Mouse (Mus musculus): ENCODE results near the gene Cenpa.

DNA sequence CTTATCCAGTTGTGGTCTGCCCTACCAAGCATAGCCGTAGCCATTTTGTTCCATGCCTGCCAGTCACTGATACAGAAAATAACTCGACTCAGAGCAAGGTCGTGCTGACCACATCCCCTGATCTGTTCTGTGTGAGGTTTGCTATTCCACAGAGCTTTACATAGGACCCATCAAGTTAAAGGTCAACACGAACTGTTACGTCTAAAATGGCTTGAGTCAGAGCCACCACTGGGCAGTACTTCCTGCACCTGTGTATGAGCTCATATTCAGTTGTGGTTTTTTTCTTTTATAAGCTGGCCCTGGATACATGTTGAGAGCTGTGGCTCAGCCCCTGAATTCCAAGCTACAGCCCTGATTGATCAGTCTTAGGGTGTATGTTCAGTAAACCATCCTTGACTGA, 13.0 kb downstream of the Cenpa start:
- TF ChIP-seq CTCF (IDR thresholded peaks at IDR 0.05; ENCODE audit: control insufficient read depth, insufficient read depth, insufficient read length) (no peak), MAX (IDR thresholded peaks at IDR 0.05) (no peak), MYOG (IDR thresholded peaks at IDR 0.05; ENCODE audit: control insufficient read depth, extremely low read depth, insufficient read length) (no peak), USF1 (IDR thresholded peaks at IDR 0.05; ENCODE audit: low read depth) (no peak)
